Mouse (Mus musculus) lung, embryonic 14.5 days (tissue): ENCODE results near the gene Kpna2. TPM values are rescaled to one million over a fixed set of nuclear protein-coding genes. Genes with fewer than 3 reads are reported as not detected.

Source experiments
- ATAC-seq: fragments of 200-750 bp; cut with Nextera tagmentation; 2 replicates; pipeline ENCODE4 v1.8.0; 2017; ENCODE audit warnings: mild to moderate bottlenecking, moderate TSS enrichment, moderate library complexity; ENCODE audit not compliant: insufficient read depth
- DNase-seq: peaks from one replicate; pipeline ENCODE4 v3.0.0-alpha.2; 2015
- H3K27ac ChIP-seq: fragments of 300-500 bp; sonication (generic); 2 replicates; pipeline ENCODE4 v1.5.1; 2014; ENCODE audit warnings: low read depth, mild to moderate bottlenecking, moderate library complexity
- H3K27me3 ChIP-seq: fragments of 300-500 bp; sonication (generic); 2 replicates; pipeline ENCODE4 v1.6.1; 2014; ENCODE audit warnings: low read length, control low read depth; ENCODE audit not compliant: insufficient read depth
- H3K36me3 ChIP-seq: fragments of 300-500 bp; sonication (generic); 2 replicates; pipeline ENCODE4 v1.6.1; 2014; ENCODE audit warnings: control low read depth; ENCODE audit not compliant: insufficient read depth
- H3K4me1 ChIP-seq: fragments of 300-500 bp; sonication (generic); 2 replicates; pipeline ENCODE4 v1.6.1; 2014; ENCODE audit warnings: antibody characterized with exemption, control low read depth; ENCODE audit not compliant: insufficient read depth
- H3K4me2 ChIP-seq: fragments of 300-500 bp; sonication (generic); 2 replicates; pipeline ENCODE4 v1.6.1; 2014; ENCODE audit warnings: mild to moderate bottlenecking
- H3K4me3 ChIP-seq: fragments of 300-500 bp; sonication (generic); 2 replicates; pipeline ENCODE4 v1.5.1; 2014; ENCODE audit warnings: low read depth, low read length
- H3K9ac ChIP-seq: fragments of 300-500 bp; sonication (generic); 2 replicates; pipeline ENCODE4 v1.6.1; 2014
- H3K9me3 ChIP-seq: fragments of 300-500 bp; sonication (generic); 2 replicates; pipeline ENCODE4 v1.6.1; 2016; ENCODE audit warnings: low read depth, low read length, control low read depth
- CTCF ChIP-seq: IDR thresholded peaks from 2 replicates; pipeline ENCODE4 v1.5.1; 2016; ENCODE audit warnings: antibody characterized with exemption, low read depth
- WGBS: fragments of 180-500 bp; shearing (Covaris S2); extraction: QIAGEN DNeasy Blood & Tissue Kit; methylation state at CpG from one replicate; pipeline ENCODE4 v1.1.7; 2014; 5-methylcytosine and 5-hydroxymethylcytosine counted together
- polyA plus RNA-seq: library from polyadenylated mRNA; unstranded; fragments of >200 nt; fragmentation: Nextera tagmentation; extraction: Ambion mirVana; gene quantifications from 2 replicates; pipeline ENCODE4 v1.2.1, GENCODE M21; 2014

The Kpna2 gene
- polyA plus RNA-seq, 1 experiment from 2014 or later = 575 TPM

GRCm38 (mm10) chr11:107034085-107034810 lies 34.9 kb upstream of the Kpna2 start:
- H3K36me3 ChIP-seq = peaks cover 36% of the 10 kb centered on the region
- H3K4me2 ChIP-seq = no peak overlapping the region
- H3K4me1 ChIP-seq = no peaks in the 10 kb centered on the region
- 79% methylated on average over 10 of the region's 10 CpGs for WGBS
- H3K4me3 ChIP-seq = no peak overlapping the region
- no peaks in the 10 kb centered on the region for H3K27me3 ChIP-seq
- H3K9ac ChIP-seq = no peak overlapping the region
- no peak for ATAC-seq
- H3K27ac ChIP-seq = no peak overlapping the region
- no peak for TF ChIP-seq CTCF
- no peak for DNase-seq
- no peaks in the 10 kb centered on the region for H3K9me3 ChIP-seq

- no peak overlapping the region for H3K4me3 ChIP-seq
Observed at GRCm38 (mm10) chr11:107031635-107032034, 32.3 kb upstream of the Kpna2 start.

DNA sequence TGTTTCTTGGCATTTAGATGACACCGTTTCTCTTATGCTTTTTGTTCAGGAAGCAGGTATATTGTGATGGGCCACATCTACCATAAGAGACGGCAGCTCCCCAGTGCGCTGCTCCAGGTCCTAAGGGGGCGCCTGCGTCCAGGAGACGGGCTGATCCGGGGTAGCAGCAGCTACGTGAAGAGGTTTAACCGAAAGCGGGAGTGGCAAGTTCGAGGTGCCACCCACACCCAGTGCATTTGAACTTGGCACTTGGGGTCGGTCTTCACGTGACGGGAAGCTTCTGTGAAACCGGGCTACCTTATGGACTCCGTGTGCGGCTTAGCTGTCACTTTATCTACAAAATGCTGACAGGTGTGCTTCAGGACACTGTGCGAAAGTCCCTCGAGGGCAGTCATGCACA lies 30.2 kb upstream of the Kpna2 start:
- no peak overlapping the region for H3K4me3 ChIP-seq
- H3K27ac ChIP-seq = no peak overlapping the region
- H3K9me3 ChIP-seq = no peaks in the 10 kb centered on the region
- H3K4me1 ChIP-seq = no peaks in the 10 kb centered on the region
- H3K27me3 ChIP-seq = no peaks in the 10 kb centered on the region
- TF ChIP-seq CTCF = no peak
- no peak overlapping the region for H3K9ac ChIP-seq
- H3K4me2 ChIP-seq = no peak overlapping the region
- no peaks in the 10 kb centered on the region for H3K36me3 ChIP-seq
- ATAC-seq (no peak), DNase-seq (no peak)
- 45% methylated on average over 19 of the region's 19 CpGs for WGBS

More at GRCm38 (mm10) chr11:107031635-107032034, 32.3 kb upstream of the Kpna2 start:
- Histone ChIP-seq H3K27me3 (no peaks in the 10 kb centered on the region), H3K27ac (no peak overlapping the region), H3K36me3 (peaks cover 11% of the 10 kb centered on the region; the same call in 1 of the 2 replicates), H3K9ac (no peak overlapping the region), H3K4me2 (no peak overlapping the region), H3K4me1 (no peaks in the 10 kb centered on the region), H3K9me3 (no peaks in the 10 kb centered on the region)
- no peak for TF ChIP-seq CTCF
- ATAC-seq (no peak), DNase-seq (no peak)
- 48% methylated on average over 7 of the region's 7 CpGs for WGBS

DNA sequence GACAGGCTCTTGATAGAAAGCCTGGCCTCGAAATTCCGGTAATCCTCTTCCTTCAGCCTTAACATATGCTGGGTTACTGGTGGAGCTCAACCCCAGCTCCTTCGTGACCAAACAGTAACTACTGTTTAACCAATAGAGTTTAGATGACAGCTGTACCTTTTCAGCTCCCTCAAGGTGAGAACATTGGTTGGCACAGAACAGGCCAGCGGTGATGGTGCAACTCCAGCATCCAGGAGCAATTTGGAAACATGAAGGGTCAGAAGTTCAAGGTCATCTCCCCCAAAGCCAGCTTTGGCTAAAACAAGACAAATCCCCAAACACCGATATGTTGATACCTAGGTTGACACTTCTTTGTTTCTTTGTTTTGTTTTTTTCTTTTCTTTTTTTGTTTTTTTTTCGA lies 29.4 kb upstream of the Kpna2 start:
- Histone ChIP-seq H3K27me3 (no peaks in the 10 kb centered on the region), H3K4me1 (no peaks in the 10 kb centered on the region), H3K9me3 (no peaks in the 10 kb centered on the region), H3K4me3 (peak overlapping the region; percentile 60), H3K36me3 (no peaks in the 10 kb centered on the region), H3K9ac (peak overlapping the region; percentile 63), H3K27ac (no peak overlapping the region), H3K4me2 (peak overlapping the region; percentile 94)
- TF ChIP-seq CTCF = no peak
- WGBS = 56% methylated on average over 6 of the region's 6 CpGs
- DNase-seq (no peak), ATAC-seq (no peak)

GRCm38 (mm10) chr11:107028275-107028618 lies 28.9 kb upstream of the Kpna2 start:
- H3K9ac ChIP-seq = peak overlapping the region; percentile 63
- no peaks in the 10 kb centered on the region for H3K4me1 ChIP-seq
- 3% methylated on average over 29 of the region's 29 CpGs for WGBS
- no peaks in the 10 kb centered on the region for H3K9me3 ChIP-seq
- peak overlapping the region; percentile 73 for H3K27ac ChIP-seq
- no peaks in the 10 kb centered on the region for H3K27me3 ChIP-seq
- ATAC-seq (peak; percentile 64), DNase-seq (no peak)
- TF ChIP-seq CTCF = no peak
- peak overlapping the region; percentile 60 for H3K4me3 ChIP-seq
- H3K4me2 ChIP-seq = peak overlapping the region; percentile 94
- H3K36me3 ChIP-seq = no peaks in the 10 kb centered on the region

DNA sequence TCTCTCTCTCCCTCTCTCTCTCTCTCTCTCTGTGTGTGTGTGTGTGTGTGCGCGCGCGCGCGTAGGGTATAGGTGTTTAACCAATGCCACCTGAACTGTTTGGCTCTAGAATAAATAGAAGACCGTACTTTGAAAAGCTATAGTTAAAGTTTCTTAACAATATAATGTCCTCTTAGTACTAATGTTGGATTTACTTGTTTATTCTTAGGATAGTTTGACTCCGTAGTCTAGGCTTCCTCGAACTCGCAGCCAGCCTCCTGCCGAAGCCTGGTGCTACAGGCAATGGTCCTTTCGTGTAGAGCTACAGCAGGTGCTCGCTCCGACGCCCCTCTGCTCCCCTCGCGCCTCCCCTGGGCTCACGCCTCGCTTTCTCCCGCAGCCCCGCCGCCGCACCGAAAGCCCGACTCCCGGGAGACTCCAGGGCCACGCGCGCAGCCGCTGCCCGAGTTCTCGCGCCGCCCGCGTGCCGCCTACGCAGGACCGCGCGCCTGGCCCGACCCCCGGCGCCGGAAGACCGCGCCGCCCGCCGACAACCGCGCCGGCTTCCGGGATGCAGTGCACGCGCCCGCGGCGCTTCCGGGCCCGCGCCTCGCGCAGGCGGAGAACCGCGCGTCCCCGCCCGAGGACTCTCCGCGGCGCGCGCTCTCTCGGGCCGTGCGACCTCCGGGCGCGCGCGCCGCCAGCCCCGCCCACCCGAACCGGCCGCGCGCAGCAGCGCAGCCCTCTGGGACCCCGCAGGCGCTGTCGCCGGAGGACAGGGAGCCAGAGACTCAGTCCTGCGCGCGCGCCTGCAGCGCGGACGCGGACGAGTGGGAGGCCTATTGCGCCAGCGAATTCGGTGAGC lies 28.3 kb upstream of the Kpna2 start:
- H3K4me1 ChIP-seq = no peaks in the 10 kb centered on the region
- WGBS = under 1% methylated on average over 102 of the region's 107 CpGs
- H3K4me3 ChIP-seq = peak overlapping the region; percentile 60
- ATAC-seq (peak; percentile 92), DNase-seq (peak; percentile 97)
- peak overlapping the region; percentile 79 for H3K27ac ChIP-seq
- H3K9ac ChIP-seq = peak overlapping the region; percentile 63
- H3K9me3 ChIP-seq = no peaks in the 10 kb centered on the region
- TF ChIP-seq CTCF = no peak
- no peaks in the 10 kb centered on the region for H3K36me3 ChIP-seq
- peak overlapping the region; percentile 94 for H3K4me2 ChIP-seq
- no peaks in the 10 kb centered on the region for H3K27me3 ChIP-seq

DNA sequence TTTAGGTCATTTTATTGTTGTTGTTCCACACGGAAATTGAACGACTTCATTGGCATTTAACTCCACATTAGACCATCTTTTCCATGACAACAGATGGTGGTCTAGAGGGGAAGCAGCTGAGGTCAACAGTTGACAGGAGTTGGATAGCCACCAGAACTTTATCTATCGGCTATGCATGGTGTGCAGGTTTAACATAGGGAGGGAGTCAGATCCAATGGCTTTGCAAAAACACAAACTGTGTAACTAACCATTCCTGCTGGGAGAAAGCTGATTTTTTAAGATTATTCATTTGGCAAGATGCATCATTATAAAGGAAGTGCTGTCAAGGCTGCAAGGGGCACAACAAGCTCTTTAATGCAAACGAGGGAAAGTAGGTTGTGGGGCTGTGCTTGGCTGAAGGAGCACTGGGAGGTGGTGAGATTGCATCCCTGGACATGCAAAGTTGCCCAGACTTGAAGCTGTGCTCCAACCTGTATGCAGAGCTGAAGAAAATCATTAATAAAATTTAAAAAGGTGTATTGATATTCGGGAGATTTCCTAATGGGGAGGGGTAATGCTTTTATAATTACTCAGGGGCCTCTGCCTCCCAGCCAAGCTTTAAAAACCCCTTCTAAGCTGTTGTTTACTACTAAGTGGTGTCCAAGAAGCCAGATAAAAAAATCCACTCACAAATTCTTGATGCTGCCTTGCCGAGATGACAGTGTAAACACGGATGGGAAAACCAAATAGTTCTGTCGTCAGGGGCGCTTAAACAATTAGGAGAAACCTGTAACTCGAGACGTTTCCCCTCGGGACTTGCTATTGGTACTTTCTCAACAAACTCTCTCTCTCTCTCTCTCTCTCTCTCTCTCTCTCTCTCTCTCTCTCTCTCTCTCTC lies 27.5 kb upstream of the Kpna2 start:
- ATAC-seq (no peak), DNase-seq (peak; percentile 63)
- WGBS = 5% methylated on average over 12 of the region's 12 CpGs
- H3K4me3 ChIP-seq = peak overlapping the region; percentile 60
- H3K9ac ChIP-seq = peak overlapping the region; percentile 65
- peak overlapping the region; percentile 94 for H3K4me2 ChIP-seq
- TF ChIP-seq CTCF = no peak
- no peaks in the 10 kb centered on the region for H3K36me3 ChIP-seq
- H3K27ac ChIP-seq = no peak overlapping the region
- no peaks in the 10 kb centered on the region for H3K27me3 ChIP-seq
- H3K4me1 ChIP-seq = no peaks in the 10 kb centered on the region
- H3K9me3 ChIP-seq = no peaks in the 10 kb centered on the region
